Mouse (Mus musculus): ENCODE measurements around the gene Spata3.
"Not testable (repeated sequence)": the region's sequence is repeated elsewhere in the genome, so short reads cannot be mapped to it uniquely, and the experiment has no call there.

The Spata3 gene

GRCm38 (mm10) chr1:86016516-86016915, at the start of gene Spata3:
Spata3 (plus strand) TSS chr1:86016816.
- no peak for DNase-seq (ENCODE audit: extremely low spot score)

GRCm38 (mm10) chr1:85969081-85969480, 47.5 kb upstream of the Spata3 start:
- no peak for DNase-seq (ENCODE audit: extremely low spot score)

DNA sequence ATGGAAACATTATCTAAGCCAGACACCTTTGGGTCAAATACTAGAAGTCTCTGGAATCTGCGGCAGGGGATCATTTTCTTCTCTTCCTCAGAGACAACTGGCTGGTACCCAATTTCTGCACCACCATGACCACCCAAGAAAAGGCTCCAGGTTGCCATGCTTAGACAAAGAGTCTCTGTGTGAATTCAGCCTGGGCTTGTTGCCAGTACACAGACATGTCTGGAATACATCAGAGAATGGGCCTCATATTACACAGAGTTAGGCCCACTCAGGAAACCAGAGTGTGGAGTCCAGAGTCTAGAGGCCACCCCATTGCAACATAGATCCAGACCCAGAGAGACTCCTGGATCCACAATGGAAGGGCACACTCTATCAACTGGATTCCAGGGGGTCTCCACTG, 47.1 kb upstream of the Spata3 start:
- no peak for DNase-seq (ENCODE audit: extremely low spot score)

DNA sequence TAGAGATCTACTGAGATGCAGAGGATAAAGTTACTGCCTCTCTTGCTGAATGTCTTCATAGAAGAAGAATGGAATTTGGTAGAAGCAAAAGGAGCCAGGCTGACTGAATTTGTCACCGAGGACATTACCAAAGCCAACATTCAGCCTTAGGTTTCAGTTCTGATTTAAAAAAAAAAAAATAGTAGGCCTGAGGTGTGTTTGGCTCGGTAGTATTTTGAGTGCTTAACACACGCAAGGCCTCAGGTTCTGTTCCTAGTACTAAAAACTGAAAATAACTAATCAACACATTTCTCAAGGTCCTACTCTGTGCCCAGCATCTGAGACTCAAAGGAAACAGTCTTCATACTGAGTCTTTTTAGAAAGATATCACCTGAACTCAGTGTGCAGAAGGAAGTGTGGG, 45.5 kb upstream of the Spata3 start:
- DNase-seq (ENCODE audit: extremely low spot score), result no peak

- no peak for DNase-seq (ENCODE audit: extremely low spot score)
These were observed 44.3 kb upstream of the Spata3 start for GRCm38 (mm10) chr1:85972341-85972740.

DNA sequence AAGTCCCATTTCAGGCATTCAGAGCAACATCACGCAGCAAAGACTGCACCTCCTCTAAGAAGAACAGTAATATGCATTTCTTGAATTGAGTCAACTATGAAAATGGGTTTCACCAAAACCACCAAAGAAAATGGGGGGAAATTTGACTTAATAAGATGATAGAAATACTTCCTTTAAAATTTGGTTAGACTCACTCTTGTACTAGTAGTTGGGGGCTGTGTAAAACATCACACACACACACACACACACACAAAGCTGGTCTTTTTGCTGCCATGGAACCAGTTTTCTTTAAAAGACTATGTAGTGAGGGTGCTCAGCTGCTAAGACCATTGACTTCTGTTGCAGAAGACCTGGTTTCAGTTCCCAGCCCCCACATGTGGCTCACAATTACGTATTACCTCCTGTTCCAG, 43.1 kb upstream of the Spata3 start:
- DNase-seq (ENCODE audit: extremely low spot score), result no peak

GRCm38 (mm10) chr1:85977709-85978108, 38.9 kb upstream of the Spata3 start:
- DNase-seq (ENCODE audit: extremely low spot score), result no peak

DNA sequence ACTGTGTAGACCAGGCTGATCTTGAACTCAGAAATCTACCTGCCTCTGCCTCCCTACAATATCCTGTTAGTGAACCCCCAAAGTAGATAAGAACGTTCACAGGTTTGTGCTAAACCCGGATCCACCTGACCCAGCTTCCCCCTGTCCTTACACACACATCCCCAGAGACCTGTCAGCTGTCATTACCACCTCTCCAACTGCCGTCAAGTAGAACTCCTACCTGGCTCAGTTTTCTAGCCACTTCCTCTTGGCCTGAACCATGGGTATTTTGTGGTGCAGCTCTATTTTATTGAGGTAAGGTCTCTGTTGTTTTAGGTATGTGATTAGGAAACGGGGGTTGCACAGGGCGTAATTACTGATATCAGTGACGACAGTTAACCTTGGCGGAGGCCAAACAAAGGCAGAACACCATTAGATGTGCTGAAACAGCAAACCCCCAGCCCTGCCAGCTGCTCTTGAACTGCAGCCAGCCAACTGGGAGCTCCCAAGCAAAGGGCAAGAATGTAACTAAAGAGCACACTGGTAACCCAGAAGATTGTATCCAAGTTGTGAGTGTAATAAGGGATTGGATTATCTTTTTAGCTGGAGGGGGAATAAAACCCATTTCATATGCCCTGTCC, 34.8 kb upstream of the Spata3 start:
- no peak for DNase-seq (ENCODE audit: extremely low spot score)

GRCm38 (mm10) chr1:85985784-85986183, 30.8 kb upstream of the Spata3 start:
- DNase-seq (ENCODE audit: extremely low spot score), result no peak

DNA sequence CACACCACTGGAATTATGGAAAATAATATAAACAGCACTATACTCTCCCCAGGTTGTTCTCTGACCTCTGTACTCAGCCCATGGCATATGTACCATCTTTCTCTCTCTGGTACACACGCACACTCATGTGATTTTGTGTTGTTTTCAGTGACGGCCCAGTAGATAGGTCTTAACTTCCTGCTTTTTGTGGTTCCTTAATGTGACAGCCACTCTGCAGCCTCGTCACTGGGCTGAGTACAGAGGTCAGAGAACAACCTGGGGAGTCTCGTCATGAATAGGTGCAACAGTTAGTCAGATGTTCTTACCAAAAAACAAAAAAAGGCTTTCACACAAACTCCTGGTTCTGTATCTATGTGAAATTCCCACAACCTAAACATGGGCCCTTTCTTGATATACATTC, 28.3 kb upstream of the Spata3 start:
- no peak for DNase-seq (ENCODE audit: extremely low spot score)

DNA sequence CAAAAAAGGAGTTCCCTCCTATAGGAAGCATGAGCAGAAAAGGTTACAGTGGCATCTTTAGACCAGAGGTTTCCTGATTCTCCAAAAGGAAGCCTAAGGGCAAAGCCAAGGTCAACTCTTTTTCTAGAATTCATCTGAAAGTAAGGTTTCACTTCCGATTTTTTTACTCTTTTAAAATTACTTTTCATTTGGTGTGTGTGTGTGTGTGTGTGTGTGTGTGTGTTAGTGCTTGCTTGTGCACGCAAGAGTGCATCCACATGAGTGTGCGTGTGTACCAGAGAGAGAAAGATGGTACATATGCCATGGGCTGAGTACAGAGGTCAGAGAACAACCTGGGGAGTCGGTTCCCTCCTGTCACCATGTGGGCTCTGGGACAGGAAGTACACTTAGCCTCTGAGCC, 27.7 kb upstream of the Spata3 start:
- not testable (repeated sequence) for DNase-seq (ENCODE audit: extremely low spot score)

DNA sequence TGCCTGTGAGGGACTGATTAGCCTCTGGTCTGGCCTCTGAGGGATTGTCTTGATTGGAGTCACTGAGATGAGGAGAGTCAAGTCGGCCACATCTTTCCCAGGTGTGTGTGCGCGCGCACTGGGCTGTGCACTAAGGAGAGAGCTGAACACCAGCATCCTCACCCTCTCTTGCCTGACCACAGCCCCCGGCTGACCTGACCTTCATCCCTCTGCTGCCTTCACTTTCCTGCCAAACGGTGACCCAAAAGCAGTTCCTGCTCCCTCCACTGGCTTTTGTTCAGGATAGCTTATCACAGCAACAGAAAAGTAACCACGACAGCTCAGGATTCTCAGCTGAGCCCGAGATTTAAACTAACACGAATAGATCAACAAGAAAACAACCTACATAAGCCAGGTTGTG, 24.4 kb upstream of the Spata3 start:
- DNase-seq (ENCODE audit: extremely low spot score), result no peak

DNA sequence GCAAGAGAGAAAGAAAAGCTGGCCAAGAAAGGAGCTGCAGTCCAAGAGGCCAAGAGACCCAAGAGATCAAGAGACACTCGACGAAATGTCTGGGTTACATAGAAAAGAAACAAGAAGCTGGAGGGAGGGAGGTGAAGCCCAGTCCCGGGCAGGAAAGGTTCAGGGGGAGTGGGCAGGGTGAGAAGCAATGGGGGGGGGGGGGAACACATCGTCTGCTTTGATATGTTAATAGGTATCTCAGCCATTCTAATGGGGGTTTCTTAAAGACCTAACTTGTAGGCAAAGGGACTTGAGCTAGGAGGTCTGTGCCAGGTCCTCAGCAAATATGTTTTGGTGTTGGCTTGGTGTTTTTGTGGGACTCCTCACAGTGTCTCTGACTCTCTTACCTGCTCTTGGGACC, 23.1 kb upstream of the Spata3 start:
- no peak for DNase-seq (ENCODE audit: extremely low spot score)

GRCm38 (mm10) chr1:85997221-85997620, 19.4 kb upstream of the Spata3 start:
- no peak for DNase-seq (ENCODE audit: extremely low spot score)

DNA sequence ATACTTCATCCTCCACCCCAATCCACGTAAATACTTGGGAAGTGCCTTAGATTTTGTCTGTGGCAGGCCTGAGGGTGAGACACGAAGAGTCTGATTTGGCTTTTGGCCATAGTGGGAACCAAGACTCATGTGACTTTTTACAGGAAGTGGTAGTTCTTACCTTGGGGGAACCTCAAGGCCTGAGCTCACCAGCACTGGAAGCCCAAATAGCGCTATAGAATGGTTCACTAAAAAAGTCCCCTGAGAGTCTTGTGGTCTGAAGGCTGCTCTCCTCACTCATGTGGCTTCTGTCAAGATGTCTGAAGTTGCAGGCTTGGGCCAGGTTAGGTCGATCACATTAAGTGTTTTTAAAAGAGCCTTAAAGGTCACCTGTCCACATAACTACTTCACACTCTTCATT, 18.6 kb upstream of the Spata3 start:
- DNase-seq (ENCODE audit: extremely low spot score), result no peak

GRCm38 (mm10) chr1:85999853-86000570, 16.6 kb upstream of the Spata3 start:
- DNase-seq (ENCODE audit: extremely low spot score), result no peak

DNA sequence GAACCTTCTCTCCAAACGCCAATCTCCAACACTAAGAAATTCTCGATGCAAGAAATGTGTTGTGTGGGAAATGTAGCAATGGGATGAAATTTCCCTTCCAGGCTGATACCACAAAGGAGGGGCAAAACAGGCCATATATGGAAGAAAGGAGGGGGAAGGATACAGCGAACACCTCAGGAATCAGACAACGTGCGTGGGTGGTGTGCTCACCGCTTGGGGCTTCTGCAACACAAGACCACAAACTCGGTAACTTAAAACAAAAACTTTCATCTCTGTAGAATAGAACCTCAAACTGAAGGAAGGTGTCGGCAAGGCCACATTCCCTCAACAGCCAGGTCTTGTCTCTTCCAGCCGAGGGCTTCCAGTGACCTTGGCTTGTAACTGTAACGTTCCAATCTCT, 11.1 kb upstream of the Spata3 start:
- DNase-seq (ENCODE audit: extremely low spot score), result no peak

DNA sequence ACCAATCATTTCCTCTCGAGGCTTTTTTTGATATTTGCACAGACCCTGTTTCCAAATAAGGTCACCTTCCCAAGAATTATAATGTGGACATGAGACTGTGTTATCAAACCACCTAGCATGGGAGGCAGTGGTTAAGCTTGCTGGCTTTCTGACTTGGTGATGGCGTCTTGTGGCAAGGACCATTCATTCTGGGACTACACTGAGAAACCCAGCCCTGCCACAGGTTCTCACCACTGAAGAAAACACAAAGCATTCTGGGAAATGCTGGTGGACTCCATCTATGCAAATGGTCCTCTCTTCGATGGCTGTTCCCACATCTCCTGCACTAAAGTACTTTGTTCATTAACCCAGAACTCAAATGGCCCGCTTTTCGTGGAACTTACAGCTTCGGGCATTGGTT, 10.6 kb upstream of the Spata3 start:
- DNase-seq (ENCODE audit: extremely low spot score), result no peak

GRCm38 (mm10) chr1:86007778-86008177, 8.8 kb upstream of the Spata3 start:
- peak; percentile 84 for DNase-seq (ENCODE audit: extremely low spot score)

- DNase-seq (ENCODE audit: extremely low spot score), result not testable (repeated sequence)
These were observed 858 bp upstream of the Spata3 start for GRCm38 (mm10) chr1:86015758-86016157.

DNA sequence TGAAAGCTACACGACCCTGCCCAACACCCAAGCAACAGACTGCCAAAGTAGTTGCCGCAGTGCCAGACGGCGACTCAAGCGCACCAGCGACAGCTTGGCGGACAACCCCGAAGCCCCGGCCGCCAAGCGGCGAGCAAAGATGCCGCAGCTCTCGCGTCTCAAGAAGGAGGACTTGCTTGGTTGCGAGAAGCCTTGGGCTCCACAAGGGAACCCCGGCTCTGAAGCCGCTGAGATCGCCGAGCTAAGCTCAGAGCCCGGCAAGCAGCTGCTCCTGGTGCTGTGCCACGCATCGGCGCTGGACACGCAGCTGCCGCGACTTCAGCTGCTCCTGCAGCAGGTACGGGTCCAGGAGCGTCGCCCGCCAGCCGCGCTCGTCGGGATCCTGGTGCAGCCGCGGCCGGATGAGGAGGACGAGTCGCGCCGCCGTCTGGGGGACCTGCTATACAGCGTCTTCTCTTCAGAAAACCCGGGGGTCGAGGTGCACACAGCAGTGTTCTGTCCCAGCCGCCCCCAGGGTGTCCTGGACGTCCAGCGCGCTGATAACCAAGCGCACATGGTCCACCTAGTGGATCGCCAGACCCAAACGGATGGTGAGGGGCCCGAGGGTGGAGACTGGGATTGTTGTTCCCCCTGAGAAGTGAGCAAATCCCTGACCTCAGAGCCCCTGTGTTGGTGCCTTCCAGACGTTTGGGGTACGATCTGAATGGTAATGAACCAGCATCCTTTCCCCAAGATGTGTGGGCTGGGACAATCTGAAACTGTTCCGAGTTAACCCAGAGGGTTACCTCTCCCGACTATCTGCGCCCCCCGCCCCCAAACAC, 1.8 kb downstream of the Spata3 start:
- peak; percentile 79 for DNase-seq (ENCODE audit: extremely low spot score)

DNA sequence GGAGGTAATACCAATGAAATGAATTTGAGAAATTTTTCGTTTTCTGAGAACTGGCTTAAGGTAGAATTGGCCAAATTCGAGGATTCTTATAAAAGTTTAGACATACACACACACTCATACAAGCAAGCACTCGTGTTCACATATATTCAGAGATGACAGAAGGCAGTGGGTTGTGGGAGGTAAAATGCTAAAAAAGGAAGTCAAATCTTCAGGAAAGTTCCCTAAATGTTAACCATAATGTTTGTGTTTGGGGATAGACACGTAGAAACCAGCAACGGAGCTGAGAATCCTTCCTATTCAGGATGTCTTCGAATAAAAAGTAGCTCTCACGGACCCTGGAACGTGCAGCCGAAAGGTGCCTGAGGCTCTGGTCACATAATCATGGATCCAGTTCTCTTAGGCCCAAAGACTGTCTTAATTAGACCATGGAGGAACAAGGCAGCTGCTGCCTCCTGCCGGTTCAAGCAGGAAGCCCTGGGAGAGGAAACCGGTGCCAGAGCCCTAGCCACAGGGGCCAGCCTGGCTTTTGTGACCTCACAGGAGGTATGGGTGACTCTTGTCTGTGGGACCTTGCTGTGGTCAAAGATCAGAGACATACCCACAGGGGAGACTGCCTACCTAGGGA, 4.9 kb downstream of the Spata3 start:
- peak; percentile 10 for DNase-seq (ENCODE audit: extremely low spot score)
